Mouse (Mus musculus): ENCODE data around the gene Ccser2.

Ccser2 gene

DNA sequence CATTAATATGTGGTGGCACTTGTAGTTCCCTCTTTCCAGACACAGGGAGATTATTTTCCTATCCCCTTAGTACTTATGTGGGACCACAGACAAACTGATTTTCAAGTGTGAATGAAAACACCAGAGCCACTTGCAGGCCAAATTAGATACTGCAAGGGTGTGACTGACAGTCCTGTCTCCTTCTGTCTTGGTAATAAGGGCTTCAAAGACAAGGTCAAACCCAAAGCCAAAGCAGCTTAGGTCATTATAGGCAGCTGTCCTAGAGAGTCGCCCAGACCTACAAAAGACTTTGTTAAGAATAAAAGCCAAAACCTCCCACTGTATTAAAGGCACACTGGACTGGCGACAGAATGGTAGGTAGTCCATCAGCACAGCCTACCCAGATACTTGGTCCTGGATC is 30.6 kb downstream of the Ccser2 start:
- DNase-seq, result no peak

DNA sequence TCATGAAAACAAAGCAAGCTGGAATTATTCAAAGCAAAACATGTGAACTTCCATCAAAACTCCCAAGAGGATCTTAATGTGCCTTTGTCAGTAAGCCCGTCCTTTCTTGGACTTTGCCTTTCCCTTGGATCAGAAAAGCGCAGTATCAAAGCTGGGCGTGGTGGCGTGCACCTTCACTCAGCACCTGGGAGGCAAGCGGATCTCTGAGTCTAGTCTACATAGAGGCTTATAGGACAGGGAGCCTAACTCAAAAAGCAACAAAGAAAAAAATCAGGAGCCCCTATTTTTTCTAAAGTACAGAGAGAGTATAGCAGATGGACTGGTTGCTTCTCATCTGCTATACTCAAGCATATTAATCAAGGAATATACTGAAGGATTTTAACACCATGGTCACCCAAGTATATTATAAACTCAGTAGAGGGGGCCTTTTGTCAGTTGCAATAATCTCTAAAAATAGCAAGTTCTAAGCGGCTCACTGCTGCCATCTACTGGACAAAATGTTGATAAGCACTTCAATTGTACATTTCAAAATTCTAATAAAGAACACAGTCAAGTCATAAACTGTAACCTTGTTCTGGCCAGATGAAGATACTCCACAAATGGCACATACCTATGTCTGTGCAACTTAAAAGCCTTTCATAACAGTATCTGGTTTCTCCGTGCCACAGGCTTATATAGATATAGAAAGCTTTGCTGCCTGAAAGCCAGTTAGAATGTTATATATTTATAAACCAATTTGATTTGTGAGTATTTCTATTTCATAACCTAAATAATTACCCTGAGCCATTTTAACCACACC is 31.3 kb downstream of the Ccser2 start:
- peak; percentile 48 to 50 for DNase-seq

DNA sequence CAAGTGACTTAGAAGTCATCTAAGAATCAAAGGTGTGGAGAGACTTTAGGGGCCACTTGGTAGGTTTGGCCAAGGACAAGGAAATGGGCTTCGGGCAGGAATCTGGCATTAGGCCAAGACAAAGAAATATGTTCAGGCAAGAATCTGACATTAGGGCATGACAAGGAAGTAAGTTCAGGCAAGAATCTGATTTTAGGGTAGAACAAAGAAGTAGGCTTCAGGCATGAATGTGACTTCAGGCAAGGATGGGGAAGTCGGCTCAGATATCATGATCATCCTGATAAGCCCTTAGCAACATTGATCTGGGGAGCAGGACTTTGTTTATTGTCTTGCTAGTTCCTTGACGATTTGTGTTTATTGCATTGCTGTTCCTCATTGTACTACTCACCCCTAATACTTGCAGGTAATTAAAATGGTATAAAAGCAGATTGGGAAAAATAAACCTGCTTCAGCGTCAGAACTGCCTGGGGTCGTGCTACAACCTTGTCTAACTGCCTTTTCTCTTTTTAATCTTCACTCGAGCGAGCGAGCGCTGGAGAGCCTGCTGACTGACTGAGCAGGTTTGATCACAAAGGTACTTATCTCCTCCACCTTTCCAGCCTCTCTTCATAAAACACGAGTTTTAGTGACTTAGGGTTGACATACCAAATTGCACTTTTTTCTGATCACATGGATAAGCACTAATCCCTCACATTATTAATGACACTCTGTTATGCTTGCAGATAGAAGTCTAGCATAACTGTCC is 35.8 kb downstream of the Ccser2 start:
- peak in 1 of 2 experiments; percentile 6 for DNase-seq

DNA sequence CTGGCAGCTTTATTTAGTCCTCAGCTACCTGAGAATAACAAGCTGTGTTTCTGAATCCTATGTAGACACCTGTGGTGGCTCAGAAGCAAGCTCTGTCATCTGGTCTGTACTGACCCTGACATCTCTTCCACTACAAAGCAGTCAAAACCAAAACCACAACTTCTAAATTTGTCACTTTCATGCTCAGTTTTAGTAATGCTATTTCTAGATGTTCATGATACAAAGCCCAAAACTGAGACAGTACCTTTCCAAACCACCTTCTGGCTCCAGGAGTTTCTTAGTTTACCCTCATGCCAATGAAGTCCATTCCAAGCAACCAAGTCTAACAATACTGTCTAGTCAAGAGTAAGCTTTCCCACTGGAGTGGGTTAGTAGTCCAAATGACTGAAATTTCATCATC is 36.5 kb downstream of the Ccser2 start:
- no peak for DNase-seq

DNA sequence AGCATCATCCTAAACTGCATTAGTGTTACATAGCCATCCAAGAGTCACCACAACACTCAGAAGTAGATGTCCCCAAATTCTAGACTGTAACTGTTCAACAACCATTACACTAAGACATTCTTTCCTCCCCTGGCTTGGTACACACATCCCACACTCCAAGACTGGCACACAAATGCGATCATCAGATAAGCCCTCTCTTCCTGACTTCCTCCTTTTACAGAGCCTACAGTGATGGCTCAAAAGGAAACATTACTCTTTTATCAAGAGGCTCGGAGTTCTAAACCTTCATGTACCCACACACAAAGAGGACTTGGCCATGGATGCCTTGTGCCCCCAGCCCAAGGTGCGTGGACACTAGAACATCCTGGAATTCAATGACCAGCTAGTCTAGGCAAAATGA is 45.2 kb downstream of the Ccser2 start:
- DNase-seq, result no peak

DNA sequence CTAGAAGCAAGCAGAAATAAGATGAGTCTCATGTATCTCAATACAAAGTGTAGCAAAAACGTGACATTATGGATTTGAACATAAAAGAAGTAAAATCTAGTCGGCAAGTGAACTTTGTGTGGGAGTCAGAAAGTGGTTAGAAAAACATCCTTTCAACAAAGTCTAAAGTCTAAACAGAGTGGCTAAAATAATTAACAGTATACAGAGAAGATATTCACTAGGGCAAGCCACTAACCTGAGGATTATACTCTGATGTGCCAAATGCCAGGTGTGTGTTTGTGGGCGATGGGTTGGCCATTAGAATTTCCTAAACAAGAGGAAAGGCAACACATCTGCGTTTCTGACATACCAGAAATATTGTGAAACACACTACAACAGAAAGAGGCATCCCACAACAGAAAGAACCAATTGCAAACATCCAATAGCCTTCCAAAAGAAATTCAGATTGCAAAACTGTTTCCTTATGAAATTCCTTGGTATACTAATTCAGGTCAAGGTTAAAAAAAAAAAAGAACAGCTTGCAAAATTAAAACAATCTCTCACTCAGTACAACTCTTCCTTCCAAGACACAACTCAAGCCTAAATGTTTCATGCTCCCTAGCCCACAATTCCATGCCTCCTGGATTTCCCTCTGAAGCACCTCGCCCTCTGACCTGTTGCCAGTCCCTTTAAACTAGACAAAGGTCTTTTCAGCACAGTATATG is 47.1 kb downstream of the Ccser2 start:
- DNase-seq, result no peak

DNA sequence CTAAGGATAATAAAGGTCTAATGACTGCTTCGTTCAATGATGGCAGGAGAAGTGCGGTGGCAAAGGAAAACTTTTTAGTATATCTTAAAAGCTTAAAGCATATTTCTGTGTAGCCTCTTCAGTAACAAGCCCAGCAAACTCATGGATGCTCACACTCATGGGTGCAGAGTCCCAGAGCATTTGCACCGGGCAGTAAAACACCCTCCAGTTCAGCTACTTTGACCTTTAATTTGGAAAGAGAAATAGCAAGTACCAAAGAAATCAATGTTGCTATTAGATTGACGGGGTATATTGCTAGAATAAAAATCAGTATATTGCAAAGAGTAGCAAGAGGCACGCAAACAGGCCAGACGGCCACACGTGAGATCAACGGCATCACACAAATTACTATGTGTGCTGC is 48.7 kb downstream of the Ccser2 start:
- no peak for DNase-seq

DNA sequence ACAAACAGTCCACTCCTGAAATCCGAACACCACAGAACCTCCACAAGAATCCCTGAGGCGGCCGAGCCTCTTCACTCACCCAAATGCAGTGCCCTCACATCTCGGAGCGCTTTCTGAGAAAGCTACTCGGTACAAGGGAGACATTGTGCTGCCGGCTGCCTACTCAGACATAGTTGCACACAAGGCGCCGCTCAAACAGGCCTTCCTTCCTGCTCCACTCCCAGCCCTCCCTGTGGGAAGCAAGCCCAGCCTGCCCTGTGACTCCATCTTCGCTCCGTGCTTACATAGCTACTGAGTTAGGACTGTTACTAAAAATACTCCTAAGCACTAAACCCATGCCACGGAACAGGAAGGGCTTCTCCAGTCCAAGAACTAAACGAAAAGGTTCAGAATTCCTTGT is 49.4 kb downstream of the Ccser2 start:
- DNase-seq, result peak; percentile 81 to 88

DNA sequence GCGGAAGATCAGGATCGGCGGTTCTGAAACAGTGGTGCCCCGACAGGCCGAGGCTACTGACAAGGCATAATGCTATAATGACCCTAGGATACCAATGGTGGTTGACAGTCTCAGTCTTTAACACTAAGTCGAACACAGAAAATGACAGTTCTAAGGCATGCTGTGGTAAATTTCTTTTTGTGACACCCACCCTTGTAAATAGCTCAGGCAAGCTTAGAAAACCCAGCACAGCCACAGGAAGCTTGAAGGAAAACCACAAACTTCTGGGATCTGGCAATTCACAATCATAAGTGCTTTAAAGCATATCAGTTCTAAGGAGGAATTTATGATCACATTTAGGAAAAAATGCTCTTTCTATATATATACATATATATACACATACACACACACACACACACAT is 53.4 kb downstream of the Ccser2 start:
- no peak for DNase-seq

DNA sequence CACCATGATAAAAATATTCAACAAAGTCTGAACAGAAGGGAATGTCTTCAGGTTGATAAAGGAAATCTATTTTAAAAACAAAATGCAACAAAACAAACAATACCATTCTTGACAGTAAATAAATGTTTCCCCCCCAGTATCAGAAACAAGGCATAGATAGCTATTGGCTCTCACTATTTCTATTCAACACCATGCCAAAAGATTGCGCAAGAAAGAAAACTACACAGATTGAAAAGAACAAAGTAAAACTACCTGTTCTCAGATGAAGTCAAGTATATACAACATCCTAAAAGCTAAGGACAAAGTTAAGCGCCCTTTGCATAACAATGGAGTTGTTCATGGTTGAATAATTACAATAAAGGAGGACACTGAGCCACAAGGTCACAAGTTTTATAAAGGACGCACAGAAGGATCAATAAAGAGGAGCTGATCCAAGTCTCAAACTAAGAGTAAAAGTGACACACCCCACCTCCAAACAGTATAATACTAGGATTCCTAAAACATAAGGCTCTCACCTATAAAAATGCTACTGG is 54.0 kb downstream of the Ccser2 start:
- no peak for DNase-seq

DNA sequence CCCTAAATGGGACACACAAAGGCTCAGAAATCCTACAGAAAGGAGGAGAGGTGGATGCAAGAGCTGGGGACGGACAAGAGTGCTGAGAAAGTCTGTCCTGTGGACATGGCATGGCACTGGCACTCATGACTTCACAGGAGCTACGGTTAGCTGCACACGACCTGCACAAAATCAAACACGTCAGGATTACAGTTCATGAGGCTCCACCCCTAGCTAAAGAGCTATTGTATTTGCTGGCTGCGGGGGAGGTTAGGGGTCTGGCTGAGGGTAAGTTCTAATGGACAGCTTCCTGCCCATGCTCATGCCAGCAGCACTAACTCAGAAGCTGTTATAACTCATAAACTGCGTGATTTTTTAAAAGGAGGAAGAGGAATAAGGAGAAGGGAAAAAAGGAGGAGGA is 56.8 kb downstream of the Ccser2 start:
- peak; percentile 33 to 48 for DNase-seq

DNA sequence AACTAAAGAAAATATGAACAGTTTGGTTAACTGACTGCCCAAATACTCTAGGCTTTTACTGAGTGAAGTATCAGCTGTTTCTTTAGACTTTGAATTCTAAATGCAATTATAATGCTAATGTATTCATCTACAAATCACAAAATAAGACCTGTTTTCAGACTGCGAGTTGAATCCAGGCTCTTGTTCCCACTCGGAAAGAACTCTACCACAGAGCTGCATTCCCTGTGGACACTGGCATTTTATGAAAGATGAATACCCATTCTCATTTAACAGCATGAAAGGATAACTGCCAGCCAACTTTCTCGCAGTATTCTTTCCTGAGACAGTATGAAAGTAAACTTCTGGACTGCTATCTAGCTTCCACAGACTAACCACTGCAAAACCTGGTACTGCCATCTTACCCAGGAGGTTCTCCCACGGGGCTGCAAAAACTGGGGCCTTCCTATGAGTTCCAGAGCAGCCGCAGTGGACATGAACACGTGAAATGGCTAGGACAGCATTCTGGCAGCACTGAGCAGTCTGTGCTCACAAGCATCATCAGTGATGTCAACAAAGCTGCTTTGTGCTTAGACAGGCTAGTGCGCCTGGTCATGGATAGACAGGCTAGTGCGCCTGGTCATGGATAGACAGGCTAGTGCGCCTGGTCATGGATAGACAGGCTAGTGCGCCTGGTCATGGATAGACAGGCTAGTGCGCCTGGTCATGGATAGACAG is 62.6 kb downstream of the Ccser2 start:
- no peak for DNase-seq

DNA sequence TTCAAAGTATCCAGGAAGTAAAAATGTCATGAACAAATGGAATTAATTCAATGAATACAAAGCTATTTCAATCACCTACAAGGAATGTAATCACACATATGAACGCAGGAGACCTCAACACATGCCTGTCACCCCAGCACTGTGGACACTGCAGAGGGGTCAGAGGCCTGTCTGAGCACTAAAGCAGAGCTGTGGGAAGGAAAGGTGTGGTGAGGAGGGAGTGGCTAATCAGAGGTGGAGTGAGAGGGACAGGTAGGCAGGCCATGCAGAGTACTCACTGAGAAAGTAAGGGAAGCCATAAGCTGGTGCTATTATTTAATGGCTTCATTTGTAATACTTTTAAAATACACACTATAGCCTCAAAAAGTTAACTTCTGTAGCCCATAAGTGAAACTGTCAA is 64.4 kb downstream of the Ccser2 start:
- DNase-seq, result no peak

DNA sequence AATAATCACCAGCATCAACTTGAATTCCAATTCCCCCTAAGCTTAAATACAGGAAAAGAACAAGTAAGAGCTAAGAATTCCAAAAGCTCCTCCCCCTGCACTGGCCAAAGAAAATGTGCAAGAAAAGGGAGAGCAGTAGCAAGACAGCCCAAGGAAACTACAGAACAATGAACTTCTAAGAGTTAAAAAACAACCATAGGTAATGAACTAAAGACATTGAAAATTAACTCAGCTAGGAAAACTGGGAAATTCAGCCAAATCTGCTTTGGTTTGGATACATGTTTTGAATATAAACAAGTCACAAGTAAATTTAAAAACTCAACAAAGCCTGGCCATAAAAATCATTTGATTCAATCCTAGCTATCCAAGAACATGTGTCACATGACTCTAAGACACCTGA is 67.7 kb downstream of the Ccser2 start:
- no peak for DNase-seq

DNA sequence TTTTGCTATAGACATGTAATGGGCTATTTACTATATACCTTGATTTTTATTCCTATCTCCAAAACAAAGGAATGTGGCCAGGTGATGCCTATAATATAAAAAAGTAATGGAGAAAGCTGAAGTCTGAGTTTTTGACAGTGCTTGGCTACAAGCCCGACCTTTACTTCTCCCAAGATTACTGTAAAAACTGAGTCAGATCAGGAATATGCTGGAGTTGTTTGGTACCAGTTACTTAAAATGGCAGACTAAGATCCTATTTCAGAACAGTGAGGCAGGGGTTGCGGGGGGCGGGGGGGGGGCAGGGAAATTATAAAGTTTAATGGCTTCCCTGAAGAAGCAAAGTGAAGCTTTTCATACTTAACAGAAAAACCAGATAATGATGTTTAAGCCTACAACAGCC is 73.9 kb downstream of the Ccser2 start:
- no peak for DNase-seq

DNA sequence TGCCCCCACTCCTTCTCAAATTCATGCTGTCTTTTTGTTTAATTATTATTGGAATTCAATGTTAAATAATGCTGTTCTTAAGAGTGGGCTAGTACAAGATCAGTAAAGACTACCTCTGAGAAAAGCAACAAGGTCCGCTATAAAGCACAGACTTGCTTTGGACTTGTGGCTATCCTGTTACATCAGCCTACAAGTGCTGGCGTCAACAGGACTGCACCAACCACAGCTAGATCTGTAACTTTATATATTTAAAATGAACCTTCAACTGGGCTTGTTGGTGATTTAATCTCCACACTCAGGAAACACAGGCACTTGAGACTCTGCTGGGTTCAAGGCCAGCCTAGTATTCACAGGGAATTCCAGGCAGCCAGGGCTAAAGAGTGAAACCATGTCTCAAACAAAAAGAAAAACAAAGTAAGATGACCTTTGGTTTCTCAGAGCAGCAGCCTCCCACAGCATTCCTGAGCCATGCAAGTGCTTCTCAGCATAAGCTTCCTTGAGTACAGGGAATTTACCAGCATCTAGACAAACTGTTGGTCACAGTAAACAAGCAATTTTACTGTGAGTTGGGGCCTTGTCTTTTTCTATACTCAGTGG is 75.7 kb downstream of the Ccser2 start:
- DNase-seq, result peak; percentile 34 to 61

DNA sequence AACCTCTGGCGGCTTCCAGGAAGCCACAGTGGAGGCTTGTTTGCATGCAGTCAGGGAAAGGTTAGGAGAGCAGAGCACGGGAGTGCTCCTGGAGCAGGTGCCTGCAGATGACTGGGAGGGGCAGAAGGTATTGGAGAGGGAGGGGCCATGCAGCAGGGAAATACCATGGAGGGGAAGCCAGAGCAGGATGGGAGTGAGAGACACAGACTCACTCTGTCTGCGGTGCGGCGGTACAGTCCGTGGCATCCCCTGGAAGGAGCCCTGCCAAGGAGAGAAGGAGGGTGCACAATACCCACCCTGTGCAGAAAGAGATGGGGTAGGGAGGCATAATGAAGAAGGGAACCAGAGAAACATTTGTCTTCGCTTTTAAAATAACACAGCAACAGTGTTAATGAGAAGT is 78.4 kb downstream of the Ccser2 start:
- no peak for DNase-seq

DNA sequence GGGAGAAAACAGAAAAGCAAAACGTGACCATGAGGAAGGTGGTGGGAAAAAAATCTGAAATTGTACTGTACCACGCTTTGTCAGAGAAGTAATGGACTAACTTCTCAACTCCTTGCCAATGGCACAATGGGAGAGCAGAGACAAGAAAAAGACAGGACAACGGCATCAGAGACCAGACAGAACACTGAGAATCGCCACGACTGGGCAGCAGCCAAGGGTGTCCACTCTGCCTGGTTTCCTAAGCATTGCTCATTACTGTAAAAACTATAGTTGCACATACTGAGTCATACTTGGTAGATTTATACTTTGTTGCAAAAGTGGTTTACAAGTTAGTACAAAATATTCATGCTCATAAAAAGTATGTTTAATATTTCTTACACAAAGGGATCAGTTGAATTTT is 82.9 kb downstream of the Ccser2 start:
- no peak for DNase-seq

DNA sequence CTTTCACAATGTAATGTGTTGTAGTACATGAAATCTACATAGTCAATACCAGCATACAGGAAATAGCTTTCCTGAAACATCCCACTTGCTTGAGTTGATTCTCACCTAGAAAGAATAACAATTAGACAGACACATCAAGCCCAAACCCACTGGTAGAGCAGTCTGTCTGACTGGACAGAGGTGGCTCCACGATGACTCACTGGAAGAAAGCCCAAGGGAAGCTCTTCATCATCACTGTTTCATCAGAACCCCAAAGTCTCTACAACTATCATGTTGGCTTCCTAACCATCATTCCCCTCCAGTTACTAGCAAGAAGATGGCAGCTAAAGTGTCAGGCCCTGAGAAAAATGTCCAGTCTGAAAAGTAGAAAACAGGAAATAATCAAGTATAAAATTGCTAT is 83.5 kb downstream of the Ccser2 start:
- DNase-seq, result no peak

DNA sequence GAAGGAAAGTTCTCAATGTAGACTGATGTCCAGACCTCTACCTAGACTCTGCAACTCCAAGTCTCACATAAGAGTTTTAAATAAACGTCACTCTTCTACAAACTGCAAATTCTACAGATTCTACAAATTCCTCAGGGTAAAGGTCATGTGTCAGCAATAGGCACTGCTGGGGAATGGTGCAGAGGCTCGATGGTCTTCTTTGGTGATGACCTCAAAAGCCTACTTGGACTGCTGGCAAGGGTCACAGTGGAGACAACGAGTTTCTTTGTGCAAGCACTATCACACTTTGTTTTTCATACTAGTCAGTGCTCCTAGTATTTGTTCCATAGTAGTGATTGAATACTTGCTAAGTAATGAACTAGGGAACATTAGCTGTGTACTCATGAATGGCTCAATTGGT is 85.0 kb downstream of the Ccser2 start:
- DNase-seq, result no peak

DNA sequence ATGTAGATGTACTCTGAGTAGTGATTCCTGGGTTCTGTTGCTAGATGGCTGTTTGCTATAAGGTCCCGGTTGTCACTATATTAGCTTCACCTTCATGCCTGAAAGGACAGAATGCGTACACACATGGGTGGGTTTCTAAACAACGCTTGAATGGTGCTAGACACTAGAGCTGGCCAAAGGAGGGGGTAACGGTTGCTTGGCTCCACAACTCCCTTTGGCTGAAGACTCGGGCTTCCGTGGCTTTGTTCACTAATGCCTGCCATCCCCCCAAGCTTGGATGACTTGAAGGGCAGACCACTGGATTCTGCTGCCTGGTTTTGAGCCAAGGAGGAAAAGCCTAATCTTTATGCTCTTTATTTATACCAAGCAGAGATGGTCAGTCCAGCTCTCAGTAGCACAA is 98.3 kb downstream of the Ccser2 start:
- no peak for DNase-seq

DNA sequence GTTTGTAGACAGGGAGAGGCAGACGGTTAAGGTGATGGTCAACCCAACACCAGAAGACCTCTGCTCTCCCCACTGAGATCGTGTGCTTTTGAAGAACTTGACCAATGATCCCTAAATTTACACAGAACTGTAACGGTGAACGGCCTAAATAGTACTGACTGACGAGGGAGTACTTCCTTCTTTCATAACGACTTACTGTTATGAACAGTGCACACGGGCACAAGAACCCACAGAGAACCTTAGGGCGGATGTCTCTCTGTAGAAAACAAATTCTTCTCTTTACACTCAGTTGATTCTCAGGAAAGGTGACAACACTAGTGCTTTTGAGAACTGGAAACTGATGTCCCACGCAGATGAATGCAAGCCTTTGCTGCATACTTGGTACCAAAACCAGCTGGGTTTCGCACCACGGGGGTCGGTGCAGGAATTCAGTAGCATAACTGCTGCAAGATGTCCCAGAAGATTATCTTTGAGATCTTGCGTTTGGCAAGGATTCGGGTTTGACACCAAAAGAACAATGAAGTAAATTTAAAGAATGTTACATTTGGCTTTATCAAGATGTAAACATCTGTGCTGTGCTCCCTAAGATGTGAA is 99.7 kb downstream of the Ccser2 start:
- no peak for DNase-seq
